Mouse (Mus musculus) midbrain, embryonic 13.5 days (tissue): ENCODE data around the gene Tvp23a. TPM values are rescaled to one million over a fixed set of nuclear protein-coding genes. Genes with fewer than 3 reads are reported as not detected.

Source experiments
- ATAC-seq: fragments of 200-750 bp; cut with Nextera tagmentation; 2 replicates; pipeline ENCODE4 v1.8.0; 2017; ENCODE audit warnings: mild to moderate bottlenecking, moderate TSS enrichment, moderate library complexity
- H3K27ac ChIP-seq: fragments of 300-500 bp; sonication (generic); 2 replicates; pipeline ENCODE4 v1.5.1; 2015; ENCODE audit warnings: inconsistent platforms, mild to moderate bottlenecking, moderate library complexity
- H3K27me3 ChIP-seq: fragments of 300-500 bp; sonication (generic); 2 replicates; pipeline ENCODE4 v1.6.1; 2015; ENCODE audit warnings: mild to moderate bottlenecking, inconsistent platforms
- H3K36me3 ChIP-seq: fragments of 300-500 bp; sonication (generic); 2 replicates; pipeline ENCODE4 v1.6.1; 2015; ENCODE audit warnings: mild to moderate bottlenecking, inconsistent platforms
- H3K4me1 ChIP-seq: fragments of 300-500 bp; sonication (generic); replicated peaks from 2 replicates; pipeline ENCODE4 v1.6.1; 2015; ENCODE audit warnings: inconsistent platforms
- H3K4me2 ChIP-seq: fragments of 300-500 bp; sonication (generic); replicated peaks from 2 replicates; pipeline ENCODE4 v1.6.1; 2015; ENCODE audit warnings: moderate library complexity, mild to moderate bottlenecking, inconsistent platforms
- H3K4me3 ChIP-seq: fragments of 300-500 bp; sonication (generic); replicated peaks from 2 replicates; pipeline ENCODE4 v1.5.1; 2015; ENCODE audit warnings: mild to moderate bottlenecking, inconsistent platforms
- H3K9ac ChIP-seq: fragments of 300-500 bp; sonication (generic); replicated peaks from 2 replicates; pipeline ENCODE4 v1.6.1; 2015; ENCODE audit warnings: mild to moderate bottlenecking, inconsistent platforms
- H3K9me3 ChIP-seq: fragments of 300-500 bp; sonication (generic); 2 replicates; pipeline ENCODE4 v1.6.1; 2016; ENCODE audit warnings: mild to moderate bottlenecking, inconsistent platforms
- WGBS: fragments of 180-500 bp; shearing (Covaris S2); methylation state at CpG from one replicate; pipeline ENCODE4 v1.1.7; 2015; 5-methylcytosine and 5-hydroxymethylcytosine counted together
- polyA plus RNA-seq: library from polyadenylated mRNA; unstranded; fragments of >200 nt; fragmentation: Nextera tagmentation; extraction: Ambion mirVana; gene quantifications from 2 replicates; pipeline ENCODE4 v1.2.1, GENCODE M21; 2015

Tvp23a gene
- polyA plus RNA-seq, 1 experiment from 2014 or later, result 44.1 TPM

DNA sequence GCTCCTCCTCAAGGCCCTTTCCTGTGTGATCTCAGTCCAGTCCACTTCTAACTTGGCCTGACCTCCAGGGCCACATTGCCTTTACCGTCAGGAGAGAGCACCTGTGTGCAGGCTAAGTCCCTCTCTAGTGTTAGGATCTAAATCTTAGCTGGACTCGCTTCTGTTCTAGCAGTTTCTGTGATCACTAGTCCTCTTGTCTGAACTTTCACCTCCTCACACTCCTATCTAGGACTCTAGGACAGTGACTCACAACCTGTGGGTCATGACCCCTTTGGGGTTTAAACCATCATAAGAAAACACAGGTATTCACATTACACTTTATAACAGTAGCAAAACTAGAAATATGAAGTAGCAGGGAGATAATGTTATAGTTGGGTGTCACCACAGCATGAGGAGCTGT lies 4.7 kb upstream of the Tvp23a start:
- Histone ChIP-seq H3K4me2 (no peak overlapping the region), H3K4me3 (no peak overlapping the region), H3K9ac (no peak overlapping the region), H3K27me3 (no peaks in the 10 kb centered on the region), H3K36me3 (no peaks in the 10 kb centered on the region), H3K4me1 (peaks cover 8% of the 10 kb centered on the region), H3K9me3 (no peaks in the 10 kb centered on the region), H3K27ac (no peak overlapping the region)
- 71% methylated on average over 2 of the region's 2 CpGs for WGBS
- ATAC-seq, result no peak

DNA sequence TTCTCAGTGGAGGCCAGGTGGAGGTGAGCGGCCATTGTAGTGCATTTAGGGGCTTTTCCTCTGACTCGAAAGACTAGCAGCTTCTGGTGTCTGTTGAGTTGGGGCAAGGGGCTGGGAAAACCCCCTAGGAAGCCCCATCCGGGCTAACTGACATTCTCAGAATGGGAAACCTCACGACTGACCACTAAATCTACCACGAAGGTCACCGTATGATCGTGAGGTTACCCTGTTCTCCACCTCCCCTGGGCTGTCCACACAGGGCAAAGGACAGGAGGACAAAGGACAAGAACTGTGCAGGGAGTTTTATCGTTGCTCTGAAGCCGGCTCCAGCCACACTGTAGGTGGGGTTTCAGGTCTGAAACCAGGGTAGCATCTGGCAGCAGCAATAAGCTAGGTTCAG lies 1.8 kb upstream of the Tvp23a start:
- peaks cover 34% of the 10 kb centered on the region for H3K4me1 ChIP-seq
- WGBS, result 88% methylated on average over 9 of the region's 9 CpGs
- no peak overlapping the region for H3K4me3 ChIP-seq
- no peaks in the 10 kb centered on the region for H3K27me3 ChIP-seq
- no peaks in the 10 kb centered on the region; the same call in 1 of the 2 replicates for H3K36me3 ChIP-seq
- H3K9me3 ChIP-seq, result no peaks in the 10 kb centered on the region
- H3K27ac ChIP-seq, result no peak overlapping the region
- ATAC-seq, result no peak
- H3K4me2 ChIP-seq, result no peak overlapping the region
- H3K9ac ChIP-seq, result no peak overlapping the region

DNA sequence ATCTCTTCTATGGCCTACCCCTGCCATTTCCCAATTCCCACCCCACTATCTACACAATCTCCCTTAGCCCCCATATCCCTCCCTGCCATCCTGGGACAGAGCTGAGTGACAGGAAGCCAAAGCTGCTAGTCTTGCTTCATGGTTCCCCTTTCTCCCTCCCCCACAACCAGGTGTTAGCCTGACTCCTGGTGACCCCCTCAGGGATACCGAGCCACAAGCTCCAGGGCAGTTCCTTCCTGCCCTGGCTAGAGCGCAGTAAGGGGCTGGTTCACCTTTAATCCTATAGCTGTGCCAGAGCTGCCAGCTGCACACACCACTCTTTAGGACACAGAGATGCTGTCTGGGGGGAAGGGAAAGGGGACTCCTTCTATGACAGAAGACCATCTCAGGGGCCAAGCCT lies 619 bp upstream of the Tvp23a start:
- Histone ChIP-seq H3K36me3 (no peaks in the 10 kb centered on the region; the same call in 1 of the 2 replicates), H3K4me3 (peak overlapping the region; percentile 61), H3K9me3 (no peaks in the 10 kb centered on the region), H3K27ac (no peak overlapping the region), H3K4me1 (peaks cover 38% of the 10 kb centered on the region), H3K27me3 (no peaks in the 10 kb centered on the region), H3K9ac (peak overlapping the region; percentile 78), H3K4me2 (peak overlapping the region; percentile 72)
- ATAC-seq, result peak; percentile 7; the same call in 1 of the 2 replicates
- WGBS, result 71% methylated on average over 2 of the region's 2 CpGs

DNA sequence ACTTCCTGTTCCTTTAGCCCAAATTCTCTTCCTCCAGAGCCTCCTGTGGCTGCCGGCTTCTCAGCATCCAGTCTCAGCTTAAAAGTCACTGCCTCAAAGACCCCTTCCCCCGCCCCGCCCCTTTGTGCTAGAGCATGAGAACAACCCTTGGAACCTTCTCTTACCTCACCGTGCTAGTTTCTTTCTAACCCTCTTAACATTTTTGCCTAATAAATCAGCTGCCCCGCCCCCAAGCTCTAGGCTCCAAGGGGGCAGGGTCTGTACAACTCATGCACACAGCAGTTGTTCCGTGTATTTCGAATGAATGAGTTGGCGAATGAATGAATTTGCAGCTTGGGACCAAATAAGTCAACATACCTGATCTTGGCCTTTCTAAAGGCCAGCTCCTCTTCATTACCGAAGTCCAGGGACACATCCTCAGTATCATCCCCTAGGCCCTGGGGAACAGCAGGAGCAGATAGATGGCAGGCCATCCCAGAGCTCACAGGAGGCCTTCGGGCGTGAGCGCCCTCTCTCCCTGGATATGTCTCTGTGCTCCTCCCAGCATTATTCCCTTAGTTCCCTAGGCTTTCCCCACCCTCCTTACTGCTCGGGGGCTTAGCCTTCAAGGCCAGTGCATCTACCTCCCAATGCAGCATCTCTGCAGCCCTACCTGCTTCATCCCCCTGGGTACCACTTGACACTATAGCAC lies 444 bp downstream of the Tvp23a start:
- H3K4me2 ChIP-seq, result peak overlapping the region; percentile 72
- H3K9ac ChIP-seq, result peak overlapping the region; percentile 78
- no peaks in the 10 kb centered on the region; the same call in 1 of the 2 replicates for H3K36me3 ChIP-seq
- peak overlapping the region; percentile 61 for H3K4me3 ChIP-seq
- no peaks in the 10 kb centered on the region for H3K9me3 ChIP-seq
- no peaks in the 10 kb centered on the region for H3K27me3 ChIP-seq
- peak; percentile 40 for ATAC-seq
- peaks cover 43% of the 10 kb centered on the region for H3K4me1 ChIP-seq
- peak overlapping the region; percentile 87 for H3K27ac ChIP-seq
- WGBS, result 13% methylated on average over 13 of the region's 13 CpGs

DNA sequence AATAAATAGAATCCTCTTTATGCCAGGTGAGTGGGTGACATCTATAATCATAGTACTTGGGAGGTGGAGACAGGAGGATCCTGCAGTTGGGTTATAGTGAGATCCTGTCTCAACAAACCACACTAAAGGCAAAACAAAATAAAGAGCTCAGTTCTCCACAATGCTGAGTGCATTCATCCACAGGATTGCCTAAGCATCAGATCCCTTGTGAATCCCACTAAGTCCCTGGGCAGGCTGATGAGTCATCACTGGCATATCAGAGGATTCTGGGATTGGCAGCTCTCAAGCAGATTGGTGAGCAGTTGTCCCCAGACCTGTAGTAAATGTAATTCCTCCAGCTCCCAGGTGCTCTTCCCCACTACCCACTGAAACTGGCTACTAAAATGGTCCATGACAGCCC lies 3.4 kb downstream of the Tvp23a start:
- ATAC-seq, result no peak
- Histone ChIP-seq H3K27ac (no peak overlapping the region), H3K4me3 (no peak overlapping the region), H3K36me3 (peaks cover 11% of the 10 kb centered on the region), H3K4me1 (peaks cover 43% of the 10 kb centered on the region), H3K27me3 (no peaks in the 10 kb centered on the region), H3K4me2 (no peak overlapping the region), H3K9ac (no peak overlapping the region), H3K9me3 (no peaks in the 10 kb centered on the region)

DNA sequence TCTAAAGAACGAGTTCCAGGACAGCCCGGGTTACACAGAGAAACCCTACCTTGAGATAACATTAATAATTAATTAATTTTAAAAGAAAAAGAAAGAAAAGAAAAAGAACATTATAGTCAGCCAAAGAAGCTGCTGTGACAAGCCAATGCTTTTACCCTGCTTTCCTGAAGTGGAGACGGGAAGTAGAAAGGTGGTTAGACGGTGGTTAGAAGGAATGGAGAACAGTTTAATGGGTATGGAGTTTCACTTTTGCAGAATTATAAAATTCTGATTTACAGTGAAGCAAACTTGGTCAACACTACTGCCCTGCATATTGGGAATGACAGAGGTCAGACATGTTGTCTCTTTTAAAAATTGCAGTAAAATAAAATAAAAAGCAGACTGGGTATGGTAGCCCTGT lies 5.4 kb downstream of the Tvp23a start:
- Histone ChIP-seq H3K9ac (no peak overlapping the region), H3K27me3 (no peaks in the 10 kb centered on the region), H3K4me2 (no peak overlapping the region), H3K27ac (no peak overlapping the region), H3K4me1 (peaks cover 35% of the 10 kb centered on the region), H3K4me3 (no peak overlapping the region), H3K9me3 (no peaks in the 10 kb centered on the region), H3K36me3 (peaks cover 23% of the 10 kb centered on the region)
- 95% methylated on average over 4 of the region's 4 CpGs for WGBS
- ATAC-seq, result no peak

DNA sequence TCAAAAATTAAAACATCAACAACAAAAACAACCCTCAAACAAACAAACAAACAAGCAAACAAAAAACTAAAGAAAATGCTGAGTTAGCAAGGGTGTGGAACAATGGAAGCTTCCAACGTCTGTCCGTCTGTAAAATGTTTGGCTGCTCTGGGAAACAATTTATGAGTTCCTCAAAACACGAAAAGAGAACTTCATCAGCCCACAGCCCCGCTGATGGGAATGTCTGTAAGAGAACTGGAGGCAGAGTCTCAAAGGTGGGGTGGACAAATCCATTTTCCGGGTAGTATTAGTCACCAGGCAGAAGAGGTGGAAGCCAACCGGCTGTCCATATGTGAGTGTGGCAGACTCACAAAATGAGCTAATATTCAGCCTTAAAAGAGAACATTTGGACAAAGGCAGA lies 5.8 kb downstream of the Tvp23a start:
- H3K4me3 ChIP-seq, result no peak overlapping the region
- H3K36me3 ChIP-seq, result peaks cover 23% of the 10 kb centered on the region
- ATAC-seq, result no peak
- no peaks in the 10 kb centered on the region for H3K9me3 ChIP-seq
- H3K27ac ChIP-seq, result no peak overlapping the region
- H3K27me3 ChIP-seq, result no peaks in the 10 kb centered on the region
- H3K9ac ChIP-seq, result no peak overlapping the region
- WGBS, result 93% methylated on average over 6 of the region's 6 CpGs
- H3K4me2 ChIP-seq, result no peak overlapping the region
- peaks cover 33% of the 10 kb centered on the region for H3K4me1 ChIP-seq

DNA sequence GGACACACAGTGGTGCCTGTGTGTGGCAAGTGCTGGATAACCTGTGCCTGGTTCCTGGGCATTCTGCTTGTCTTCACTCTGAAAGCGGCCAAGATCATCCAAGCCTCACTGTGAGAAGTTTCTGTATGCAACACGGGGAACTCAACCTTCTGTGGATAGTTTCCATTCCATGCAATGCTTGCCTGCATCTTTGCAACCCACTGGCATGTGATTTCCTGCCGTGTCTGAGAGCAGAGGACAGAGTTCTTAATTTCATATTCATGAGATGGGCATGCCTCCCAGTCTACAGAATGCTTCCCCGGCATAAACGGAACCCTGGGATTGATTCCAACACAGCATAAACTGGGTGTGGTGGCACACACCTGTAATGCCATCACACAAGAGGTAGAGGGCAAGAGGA lies 9.1 kb downstream of the Tvp23a start:
- Histone ChIP-seq H3K9me3 (no peaks in the 10 kb centered on the region), H3K36me3 (peaks cover 23% of the 10 kb centered on the region), H3K4me1 (peaks cover 5% of the 10 kb centered on the region), H3K4me2 (no peak overlapping the region), H3K9ac (no peak overlapping the region), H3K4me3 (no peak overlapping the region), H3K27me3 (no peaks in the 10 kb centered on the region), H3K27ac (no peak overlapping the region)
- 83% methylated on average over 5 of the region's 5 CpGs for WGBS
- ATAC-seq, result no peak

DNA sequence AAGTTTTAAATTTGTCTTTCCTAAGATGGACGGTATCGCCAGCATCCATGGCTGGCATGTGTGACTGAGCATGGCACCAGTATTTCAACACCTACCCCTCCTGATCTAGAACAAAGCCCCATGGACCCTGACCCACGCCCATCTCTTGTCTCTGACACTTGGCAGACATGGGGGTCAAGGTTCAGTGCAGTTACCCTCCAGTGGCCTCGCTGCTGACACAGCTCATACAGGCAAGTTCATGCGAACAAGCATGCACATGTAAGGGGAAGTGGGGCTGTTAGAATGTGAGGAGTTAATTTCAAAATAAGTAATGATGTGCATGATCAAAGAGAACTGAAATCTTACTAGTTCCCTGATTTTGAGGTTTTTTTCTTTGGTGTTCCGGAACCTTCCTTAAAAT lies 11.0 kb downstream of the Tvp23a start:
- H3K27me3 ChIP-seq, result no peaks in the 10 kb centered on the region
- no peak for ATAC-seq
- H3K4me3 ChIP-seq, result no peak overlapping the region
- 90% methylated on average over 6 of the region's 6 CpGs for WGBS
- H3K36me3 ChIP-seq, result peaks cover 36% of the 10 kb centered on the region
- H3K4me1 ChIP-seq, result no peaks in the 10 kb centered on the region
- no peak overlapping the region for H3K4me2 ChIP-seq
- H3K9ac ChIP-seq, result no peak overlapping the region
- no peaks in the 10 kb centered on the region for H3K9me3 ChIP-seq
- no peak overlapping the region for H3K27ac ChIP-seq

DNA sequence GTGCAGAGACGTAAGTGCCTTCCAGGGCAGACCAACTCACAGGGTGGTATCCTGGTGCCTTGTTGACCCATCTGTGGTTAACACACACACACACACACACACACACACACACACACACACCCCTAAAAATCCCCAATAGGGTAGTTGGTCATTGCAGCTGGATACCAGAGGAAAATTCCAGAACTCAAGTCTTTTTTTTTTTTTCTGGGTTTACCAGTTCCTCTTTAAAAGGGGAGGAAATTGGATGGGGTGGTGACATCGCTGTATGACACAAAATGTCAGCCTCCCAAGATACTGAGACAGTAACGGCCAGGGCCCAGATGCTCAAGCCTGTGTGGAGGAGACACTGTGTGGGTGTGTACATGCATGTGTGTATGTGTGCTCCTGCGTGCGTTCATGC lies 13.8 kb downstream of the Tvp23a start:
- Histone ChIP-seq H3K27me3 (no peaks in the 10 kb centered on the region), H3K4me3 (no peak overlapping the region), H3K36me3 (peaks cover 27% of the 10 kb centered on the region), H3K4me1 (no peaks in the 10 kb centered on the region), H3K4me2 (no peak overlapping the region), H3K9ac (no peak overlapping the region), H3K9me3 (no peaks in the 10 kb centered on the region), H3K27ac (no peak overlapping the region)
- no peak for ATAC-seq
- WGBS, result 92% methylated on average over 5 of the region's 5 CpGs

DNA sequence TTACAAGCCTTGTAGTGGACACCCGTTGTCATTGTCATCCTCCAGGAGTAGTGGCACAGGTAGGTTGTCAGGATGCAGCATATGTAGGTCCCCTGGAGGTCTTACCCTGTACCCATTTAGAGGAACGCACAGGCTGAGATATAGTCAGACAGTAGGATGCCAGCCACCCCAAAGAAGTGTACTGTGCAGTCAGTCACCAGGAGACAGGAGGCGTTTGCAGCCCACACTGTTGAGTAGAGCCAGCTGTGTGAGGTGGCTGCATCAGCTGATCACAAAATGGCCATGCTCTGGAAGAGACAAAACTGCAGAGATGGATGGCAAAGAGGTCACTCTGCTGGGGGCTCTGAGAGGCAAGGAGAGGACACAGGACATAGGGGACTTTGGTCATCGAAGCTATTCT lies 14.8 kb downstream of the Tvp23a start:
- Histone ChIP-seq H3K9ac (no peak overlapping the region), H3K36me3 (peaks cover 24% of the 10 kb centered on the region), H3K4me3 (no peak overlapping the region), H3K27ac (no peak overlapping the region), H3K27me3 (no peaks in the 10 kb centered on the region), H3K9me3 (no peaks in the 10 kb centered on the region), H3K4me2 (no peak overlapping the region), H3K4me1 (no peaks in the 10 kb centered on the region)
- no peak for ATAC-seq
- 89% methylated on average over 4 of the region's 4 CpGs for WGBS

DNA sequence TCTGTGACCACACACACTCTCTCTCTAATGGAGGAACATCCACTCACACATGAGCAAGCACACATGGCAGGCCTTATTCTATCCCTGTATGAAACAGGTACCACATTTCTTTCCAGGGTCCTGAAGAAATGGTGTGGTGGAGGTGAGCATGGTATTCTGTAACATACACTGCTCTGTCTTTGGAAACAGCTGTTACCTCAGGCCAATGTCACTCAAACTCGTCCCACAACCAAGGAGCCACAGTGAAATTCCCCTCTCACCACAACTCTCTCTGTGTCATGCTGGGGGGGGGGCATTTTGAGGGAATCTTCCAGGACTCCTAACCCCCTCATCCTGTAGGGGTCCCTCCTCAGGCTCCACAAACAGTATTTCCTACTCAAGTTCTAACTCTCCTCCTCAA lies 15.3 kb downstream of the Tvp23a start:
- WGBS, result 85% methylated on average over 1 of the region's 1 CpGs

DNA sequence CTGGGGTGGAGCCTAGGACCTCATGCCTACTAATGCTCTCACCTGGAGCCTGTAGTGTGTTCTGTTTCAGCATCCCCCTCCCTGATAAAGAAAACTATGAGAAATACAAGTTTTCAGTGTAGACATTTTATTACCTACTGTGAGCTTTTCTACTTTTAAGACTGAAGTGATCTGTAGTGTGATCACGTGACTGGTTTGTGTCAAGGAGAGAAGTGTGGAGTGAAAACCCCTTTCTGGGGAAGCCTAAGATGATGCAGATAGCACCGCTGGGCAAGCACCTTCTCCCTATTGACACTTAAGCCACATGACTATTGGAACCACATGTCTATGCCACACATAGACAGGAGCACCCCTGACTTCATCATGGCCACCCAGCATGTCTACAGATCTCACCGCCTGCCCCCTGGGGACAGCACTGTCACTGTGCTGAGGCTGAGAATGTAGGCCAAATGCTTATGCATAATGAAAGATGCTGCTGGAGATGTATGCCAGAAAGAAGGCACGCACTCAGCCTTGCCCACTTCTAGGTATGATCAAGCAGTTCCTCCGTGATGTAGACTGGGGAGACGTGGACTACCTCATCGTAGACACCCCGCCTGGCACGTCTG lies 26.6 kb downstream of the Tvp23a start:
- Histone ChIP-seq H3K27me3 (no peaks in the 10 kb centered on the region), H3K4me1 (no peaks in the 10 kb centered on the region), H3K4me3 (no peak overlapping the region), H3K27ac (no peak overlapping the region), H3K36me3 (peaks cover 99% of the 10 kb centered on the region), H3K9ac (no peak overlapping the region), H3K4me2 (no peak overlapping the region), H3K9me3 (no peaks in the 10 kb centered on the region)
- ATAC-seq, result no peak
- 93% methylated on average over 9 of the region's 9 CpGs for WGBS

More for the DNA sequence above, 15.3 kb downstream of the Tvp23a start:
- Histone ChIP-seq H3K27ac (no peak overlapping the region), H3K4me1 (no peaks in the 10 kb centered on the region), H3K36me3 (peaks cover 29% of the 10 kb centered on the region), H3K27me3 (no peaks in the 10 kb centered on the region), H3K4me2 (no peak overlapping the region), H3K9ac (no peak overlapping the region), H3K9me3 (no peaks in the 10 kb centered on the region), H3K4me3 (no peak overlapping the region)
- ATAC-seq, result no peak
